Mouse (Mus musculus) heart, postnatal 0 days (tissue): ENCODE data around the gene Kcnk15.

ENCODE experiments used
- CTCF ChIP-seq: IDR thresholded peaks from 2 replicates; pipeline ENCODE4 v1.5.1; 2016; ENCODE audit warnings: antibody characterized with exemption, control low read depth, low read depth
- EP300 ChIP-seq: IDR thresholded peaks from 2 replicates; pipeline ENCODE4 v1.6.1; 2016; ENCODE audit warnings: antibody characterized with exemption, low read depth

- TF ChIP-seq CTCF (no peak), EP300 (no peak)
These were observed 50.0 kb downstream of the Kcnk15 start for GRCm38 (mm10) chr2:163903461-163903860.
